Mouse (Mus musculus) left cerebral cortex, postnatal 14 days (tissue): ENCODE measurements around the gene Uvrag. TPM values are rescaled to one million over a fixed set of nuclear protein-coding genes. Genes with fewer than 3 reads are reported as not detected.
"Not testable (repeated sequence)": the region's sequence is repeated elsewhere in the genome, so short reads cannot be mapped to it uniquely, and the experiment has no call there.

Experiments used
- DNase-seq, 2 experiments: peaks; one replicate each; pipeline ENCODE4 v3.0.0; 2021 to 2022; ENCODE audit warnings: low spot score in 2 of 2, mixed read lengths in 1 of 2
- intact Hi-C: fragments of 180-260 bp; cut with DNase I; formaldehyde crosslinking; loops from one replicate; pipeline ENCODE4 v1.15.1; 2025
- total RNA-seq, 2 experiments: library from RNA; stranded (reverse); gene quantifications; 2 replicates each; pipeline ENCODE4 v1.2.3; 2021

Uvrag gene
- total RNA-seq, 2 experiments from 2014 or later: 39.4 to 41.7 TPM

DNA sequence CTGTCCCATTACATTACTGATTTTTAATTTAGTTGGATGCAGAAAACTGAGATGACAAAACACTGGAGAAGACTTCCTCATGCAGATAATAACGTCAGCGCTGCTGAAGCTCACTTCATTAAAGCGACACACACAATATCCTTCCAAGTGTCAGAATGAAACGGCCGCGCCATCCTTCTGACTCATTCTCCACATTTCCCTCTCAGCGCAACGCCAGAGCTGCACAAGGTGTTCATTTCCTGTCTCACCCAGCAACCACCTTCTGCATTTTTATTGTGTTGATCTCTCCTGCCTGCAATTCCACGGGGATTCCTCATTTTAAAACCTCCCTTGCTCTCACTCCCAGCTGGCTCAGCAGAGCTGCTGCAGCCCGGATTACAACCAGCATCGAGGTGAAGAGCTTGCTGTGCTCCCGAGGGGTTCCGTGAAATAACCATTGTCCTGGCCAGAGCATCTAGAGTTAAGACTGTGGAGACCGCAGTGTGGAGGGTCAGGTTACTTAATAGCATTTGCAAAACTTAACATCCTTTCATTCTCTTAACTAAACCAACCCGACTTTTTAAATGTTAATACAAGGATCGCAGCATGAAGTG, 172.8 kb downstream of the Uvrag start:
- peak; percentile 24 to 28 for DNase-seq
- intact Hi-C loops: no loop called here

DNA sequence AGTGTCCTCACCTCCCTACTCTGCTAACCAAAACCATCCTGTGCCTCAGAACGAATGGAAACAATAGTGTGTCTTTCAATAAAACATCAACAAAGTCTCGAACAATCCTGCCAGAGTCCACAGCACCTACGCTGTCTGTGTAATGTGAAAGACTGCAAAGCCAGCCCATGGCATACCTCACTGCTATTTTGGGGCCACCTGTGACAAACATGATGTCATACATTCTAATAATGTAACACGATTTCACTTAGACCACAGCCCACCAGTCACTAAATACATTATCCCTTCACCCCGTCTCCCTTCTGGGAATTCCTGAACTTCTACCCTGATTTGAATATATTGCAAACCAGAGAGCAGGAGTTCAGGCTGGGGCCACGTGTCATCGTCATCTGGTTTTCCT, 173.3 kb downstream of the Uvrag start:
- intact Hi-C loops: no loop called here
- no peak for DNase-seq

DNA sequence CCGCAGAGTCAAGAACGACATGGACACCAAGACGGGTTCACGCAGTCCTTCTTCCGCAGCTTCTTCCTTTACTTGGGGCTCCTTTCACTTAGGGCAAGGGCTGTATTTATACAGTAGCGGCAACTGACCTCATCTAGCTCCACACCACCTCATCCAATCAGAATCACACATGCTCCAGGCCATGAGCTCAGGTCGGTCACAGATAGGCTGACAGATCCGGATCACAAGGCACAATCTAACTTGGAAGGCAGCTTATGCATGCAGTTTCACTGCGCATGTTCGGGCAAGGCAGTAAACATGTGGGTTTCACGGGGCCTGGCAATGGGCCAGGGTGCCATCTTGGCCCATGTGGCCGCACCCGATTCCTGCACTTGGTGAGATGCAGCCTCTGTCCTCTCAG, 177.4 kb downstream of the Uvrag start:
- intact Hi-C loops: loop anchor here (2.0 kb wide), 1 partner anchor 115 kb away; no protein-coding TSS in a partner anchor
- DNase-seq: not testable (repeated sequence)

DNA sequence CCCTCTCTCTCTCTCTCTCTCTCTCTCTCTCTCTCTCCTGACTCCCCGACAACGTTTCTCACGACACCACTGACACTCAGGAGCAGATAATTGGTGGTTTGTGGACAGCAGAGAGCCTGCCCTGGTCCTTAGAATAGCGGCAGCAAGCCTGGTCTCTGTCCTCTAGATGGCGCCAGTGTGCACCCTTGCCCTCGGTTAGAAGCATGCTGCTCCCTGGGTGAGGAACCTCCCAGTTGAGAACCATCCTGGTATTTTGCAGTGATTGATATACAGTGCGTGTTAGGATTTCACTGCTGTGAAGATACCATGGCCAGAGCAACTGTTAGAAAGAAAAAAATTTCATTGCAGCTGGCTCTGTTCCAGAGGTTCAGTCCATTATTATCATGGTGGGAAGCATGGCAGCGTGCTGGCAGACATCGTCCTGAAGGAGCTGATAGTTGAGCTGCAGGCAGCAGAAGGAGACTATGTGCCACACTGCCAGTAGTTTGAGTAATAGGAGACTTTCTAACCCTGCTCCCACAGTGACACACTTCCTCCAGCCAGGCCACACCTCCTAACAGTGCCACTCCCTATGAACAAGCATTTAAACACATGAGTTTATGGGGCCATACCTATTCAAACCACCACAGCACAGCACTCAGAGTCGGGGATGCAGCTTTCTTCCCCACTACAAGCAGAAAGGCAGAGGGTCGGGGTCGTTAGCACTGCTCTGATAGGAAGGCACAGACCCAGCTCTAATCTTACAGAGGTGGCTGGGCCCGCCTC, 178.2 kb downstream of the Uvrag start:
- intact Hi-C loops: loop anchor here (2.0 kb wide), 1 partner anchor 116 kb away; no protein-coding TSS in a partner anchor

DNA sequence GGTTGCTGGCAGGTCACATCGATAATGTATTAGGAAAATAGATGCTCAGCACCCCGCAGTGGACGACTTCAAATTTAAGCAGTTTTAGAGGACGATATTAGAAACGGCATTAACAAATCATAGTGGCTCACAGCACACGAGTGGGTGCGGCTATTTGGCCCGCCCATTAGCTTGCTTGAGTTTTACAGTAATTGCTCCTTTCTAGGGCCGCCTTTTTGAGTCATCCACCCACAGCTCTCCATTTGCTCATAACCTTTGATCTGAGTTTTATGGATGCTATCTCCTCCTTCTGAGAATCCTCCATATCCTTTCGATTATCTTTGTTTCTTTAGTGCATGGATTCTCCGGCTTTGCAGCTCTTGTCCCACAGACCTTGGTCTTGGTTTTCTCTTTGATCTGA, 178.9 kb downstream of the Uvrag start:
- no peak for DNase-seq
- intact Hi-C loops: loop anchor here (2.0 kb wide), 1 partner anchor 117 kb away; no protein-coding TSS in a partner anchor

More for the DNA sequence above, 178.2 kb downstream of the Uvrag start:
- peak; percentile 57 to 69 for DNase-seq

DNA sequence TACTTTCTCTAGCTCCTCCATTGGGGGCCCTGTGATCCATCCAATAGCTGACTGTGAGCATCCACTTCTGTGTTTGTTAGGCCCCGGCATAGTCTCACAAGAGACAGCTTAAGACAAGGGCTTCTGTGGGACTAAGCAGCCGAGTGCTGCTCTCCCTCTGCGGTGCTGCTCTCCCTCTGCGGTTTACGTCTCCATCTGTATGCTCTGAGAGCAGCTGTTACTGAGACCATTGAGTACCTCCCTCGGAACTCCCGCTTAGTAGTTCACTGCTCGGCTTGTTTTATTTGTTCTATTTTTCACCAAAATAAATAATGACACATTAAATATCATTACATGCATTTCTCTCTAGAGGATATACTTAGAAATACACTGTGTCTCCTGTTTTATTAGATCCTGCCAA, 180.7 kb downstream of the Uvrag start:
- no peak for DNase-seq
- intact Hi-C loops: no loop called here

DNA sequence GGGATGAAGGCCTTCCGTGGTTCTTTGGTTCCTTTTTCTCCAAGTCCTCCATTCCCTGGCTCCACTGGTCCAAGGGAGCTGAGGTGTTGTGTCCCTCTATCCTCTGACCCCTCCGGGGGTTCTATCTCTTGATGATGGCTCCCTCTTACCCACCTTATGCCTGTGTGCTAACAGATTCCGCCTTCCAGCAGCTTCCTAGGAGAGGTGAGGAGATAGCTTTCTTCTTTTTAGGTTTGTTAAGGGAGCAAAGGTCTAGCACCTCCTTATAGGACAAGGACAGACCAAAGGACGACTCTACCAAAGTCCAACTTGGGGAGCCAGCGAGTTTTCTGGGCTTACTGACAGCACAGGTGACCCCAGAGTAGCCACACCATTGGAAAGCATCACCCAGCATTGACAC, 181.7 kb downstream of the Uvrag start:
- DNase-seq: no peak
- intact Hi-C loops: no loop called here

DNA sequence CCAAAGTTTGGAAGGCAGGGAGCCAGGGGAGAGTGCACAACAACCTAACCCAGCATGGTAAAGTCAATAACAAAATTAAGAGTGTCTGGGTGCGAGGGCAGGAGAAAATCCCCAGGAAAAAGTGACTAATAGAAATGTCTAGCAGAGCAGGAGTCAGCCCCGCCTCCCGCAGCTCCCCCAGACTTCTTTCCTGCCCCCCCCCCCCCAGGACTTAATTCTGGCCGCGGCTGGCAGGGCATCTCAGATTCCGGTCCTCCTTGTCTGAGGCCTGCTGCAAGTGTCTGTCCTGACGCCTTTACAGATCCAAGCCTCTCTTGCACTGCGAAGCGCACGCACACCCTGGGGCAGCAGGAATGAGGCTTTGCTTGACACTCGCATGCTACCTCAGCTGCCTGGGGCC, 182.8 kb downstream of the Uvrag start:
- no peak for DNase-seq
- intact Hi-C loops: no loop called here

DNA sequence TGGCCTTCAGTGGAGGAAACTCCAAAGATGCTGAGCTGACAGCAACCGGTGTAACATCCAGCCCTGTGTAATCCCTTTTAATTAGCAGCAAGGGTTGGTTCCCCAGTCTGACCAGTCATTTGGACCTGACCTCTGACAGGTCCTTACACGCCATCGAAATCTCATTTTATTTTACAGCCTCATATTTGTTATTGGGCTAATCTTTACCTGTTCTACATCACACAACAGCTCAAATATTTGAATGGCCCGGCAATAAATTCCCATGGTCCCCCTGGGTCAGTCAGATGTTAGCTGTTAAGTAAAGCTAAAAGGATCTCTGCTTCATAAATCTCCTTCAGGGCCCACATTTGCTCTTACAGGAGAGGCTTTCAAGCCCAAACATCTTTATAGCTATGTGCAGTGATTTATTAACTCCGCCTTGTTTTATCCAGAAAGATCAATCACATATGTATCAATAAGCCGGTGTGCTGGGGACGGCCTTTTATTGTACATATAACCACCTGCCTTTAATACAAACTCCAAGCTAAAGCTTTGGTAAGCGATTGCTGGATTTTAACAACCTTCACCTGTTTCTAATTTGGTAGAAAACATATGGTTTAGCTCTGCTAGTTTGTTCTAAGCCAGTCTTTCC, 183.7 kb downstream of the Uvrag start:
- no peak for DNase-seq
- intact Hi-C loops: no loop called here

DNA sequence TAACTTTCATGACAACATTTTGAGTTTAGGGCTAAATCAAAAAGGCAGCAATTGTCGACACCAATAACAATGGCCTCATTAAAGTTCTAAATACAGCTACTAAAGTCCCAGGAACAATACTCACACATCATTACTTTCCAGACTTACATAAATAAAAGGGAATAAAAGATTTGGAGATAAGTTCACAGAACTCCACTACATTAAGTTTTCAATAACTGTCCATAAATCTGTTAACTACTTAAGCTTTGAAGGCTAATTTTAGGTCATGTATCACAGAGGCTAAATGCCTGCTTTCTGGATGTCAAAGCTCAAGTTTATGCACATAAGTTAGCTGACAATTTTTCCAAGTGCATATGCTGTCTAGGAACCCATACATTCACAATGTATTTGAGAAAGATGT, 184.3 kb downstream of the Uvrag start:
- DNase-seq: no peak
- intact Hi-C loops: no loop called here

DNA sequence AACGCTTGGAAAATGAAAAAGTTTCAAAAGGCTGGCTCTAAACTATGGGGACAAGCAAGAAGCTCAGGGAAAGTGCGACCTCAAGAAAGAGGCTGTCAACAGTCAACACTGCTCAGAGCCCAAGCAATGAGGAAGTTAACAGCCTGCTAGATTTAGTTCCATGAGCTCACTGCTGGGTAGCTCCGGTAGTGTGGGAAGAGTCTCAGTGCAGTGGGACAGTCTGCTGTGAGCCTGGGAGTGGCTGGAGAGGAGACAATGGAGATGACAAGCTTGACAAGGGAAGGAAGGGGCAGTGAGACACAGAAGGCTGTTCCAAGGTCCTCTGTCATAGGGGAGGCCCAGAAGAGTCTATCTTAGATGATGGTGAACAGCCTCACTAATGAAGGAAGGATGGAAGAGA, 187.3 kb downstream of the Uvrag start:
- intact Hi-C loops: no loop called here
- no peak for DNase-seq

DNA sequence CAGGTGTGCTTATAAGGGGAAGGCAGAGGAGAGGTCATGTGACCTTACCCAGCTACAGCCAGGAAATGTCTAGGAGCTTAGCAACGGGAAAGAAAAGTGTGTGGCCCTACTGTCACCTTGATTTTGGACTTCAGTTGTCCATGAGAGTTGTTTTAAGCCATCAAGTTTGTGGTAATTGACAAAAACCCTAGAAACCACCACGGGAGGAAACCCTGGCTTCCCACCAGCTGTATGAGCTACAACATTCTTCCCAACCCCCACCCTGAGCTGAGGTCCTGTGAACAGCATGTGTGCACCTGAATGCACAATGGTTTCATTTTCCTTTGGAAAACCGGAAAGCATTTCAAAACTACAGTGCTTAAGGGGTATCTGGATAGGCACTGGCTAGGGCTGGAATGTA, 196.0 kb downstream of the Uvrag start:
- intact Hi-C loops: no loop called here
- DNase-seq: no peak

DNA sequence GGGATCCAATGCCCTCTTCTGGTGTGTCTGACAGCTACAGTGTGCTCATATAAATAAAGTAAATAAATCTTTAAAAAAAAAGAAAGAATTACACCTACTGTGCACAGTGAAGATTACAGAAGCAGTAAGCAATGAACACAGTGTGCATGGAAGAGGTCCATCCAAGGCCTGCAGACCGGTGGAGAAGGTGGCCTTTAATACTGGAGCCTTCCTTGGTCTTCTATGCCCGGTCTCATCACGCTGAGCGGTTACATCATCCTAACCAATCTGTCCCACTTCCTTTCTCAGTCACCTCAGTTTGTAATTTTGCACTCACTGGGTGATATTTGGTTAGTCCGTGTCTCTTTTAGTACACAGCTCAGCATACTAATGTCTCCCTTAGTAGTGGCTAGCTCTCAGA, 197.3 kb downstream of the Uvrag start:
- intact Hi-C loops: no loop called here
- DNase-seq: no peak

DNA sequence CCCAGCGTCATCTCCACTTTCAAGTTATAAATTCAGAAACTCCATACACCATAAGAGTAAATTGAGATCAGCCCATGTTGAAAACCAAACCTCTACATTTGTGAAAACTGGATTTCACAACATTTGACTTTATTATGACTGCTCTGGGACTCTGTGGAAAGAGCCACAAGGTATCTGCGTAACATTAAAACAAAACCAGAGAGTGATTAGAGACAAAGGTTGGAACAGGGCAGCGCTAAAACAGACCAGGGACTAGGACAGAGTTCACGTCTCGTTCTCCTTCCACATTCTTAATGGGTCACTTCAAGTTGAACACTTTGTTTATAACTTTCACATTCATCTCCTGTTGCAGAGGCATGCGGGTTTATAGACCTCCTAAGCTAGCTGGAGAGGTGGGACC, 198.2 kb downstream of the Uvrag start:
- intact Hi-C loops: no loop called here
- DNase-seq: no peak

DNA sequence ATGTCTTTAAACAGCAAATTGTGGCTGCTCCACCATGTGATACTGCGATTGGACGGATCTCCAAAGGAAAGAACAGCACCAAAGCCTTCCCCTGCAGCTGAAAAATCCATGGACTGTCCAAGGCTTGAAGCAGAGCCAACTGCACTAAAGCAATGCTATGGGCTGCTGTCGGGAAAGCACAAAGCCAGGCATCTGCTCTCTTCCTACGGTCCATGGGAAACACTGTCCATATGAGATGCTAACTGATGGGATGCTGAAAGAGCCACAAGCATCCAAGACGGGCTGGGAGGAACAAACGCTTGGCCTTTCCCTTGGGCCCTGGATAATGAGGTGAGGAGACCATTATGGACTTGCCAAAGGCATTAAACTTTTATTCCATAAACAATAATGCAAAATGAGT, 201.7 kb downstream of the Uvrag start:
- intact Hi-C loops: no loop called here
- DNase-seq: no peak

DNA sequence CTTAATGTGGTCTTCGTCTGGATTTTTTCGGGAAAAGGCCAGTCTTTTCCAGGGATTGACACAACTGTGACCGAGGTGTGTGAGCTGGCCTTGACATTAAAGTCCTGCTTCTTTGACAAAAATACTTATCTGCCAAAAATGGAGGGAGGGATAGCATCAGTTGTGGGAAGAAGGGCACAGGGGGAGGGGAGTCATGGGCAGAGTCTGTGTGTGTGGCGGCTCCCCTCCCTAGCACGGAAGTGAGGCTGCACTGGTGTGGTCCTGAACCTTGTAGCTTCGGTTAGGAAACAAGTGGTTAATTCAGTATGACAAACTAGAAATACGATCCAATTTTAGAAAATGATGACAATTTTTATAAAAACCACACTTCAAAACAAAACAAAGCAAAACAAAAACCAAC, 202.3 kb downstream of the Uvrag start:
- intact Hi-C loops: no loop called here
- DNase-seq: no peak

DNA sequence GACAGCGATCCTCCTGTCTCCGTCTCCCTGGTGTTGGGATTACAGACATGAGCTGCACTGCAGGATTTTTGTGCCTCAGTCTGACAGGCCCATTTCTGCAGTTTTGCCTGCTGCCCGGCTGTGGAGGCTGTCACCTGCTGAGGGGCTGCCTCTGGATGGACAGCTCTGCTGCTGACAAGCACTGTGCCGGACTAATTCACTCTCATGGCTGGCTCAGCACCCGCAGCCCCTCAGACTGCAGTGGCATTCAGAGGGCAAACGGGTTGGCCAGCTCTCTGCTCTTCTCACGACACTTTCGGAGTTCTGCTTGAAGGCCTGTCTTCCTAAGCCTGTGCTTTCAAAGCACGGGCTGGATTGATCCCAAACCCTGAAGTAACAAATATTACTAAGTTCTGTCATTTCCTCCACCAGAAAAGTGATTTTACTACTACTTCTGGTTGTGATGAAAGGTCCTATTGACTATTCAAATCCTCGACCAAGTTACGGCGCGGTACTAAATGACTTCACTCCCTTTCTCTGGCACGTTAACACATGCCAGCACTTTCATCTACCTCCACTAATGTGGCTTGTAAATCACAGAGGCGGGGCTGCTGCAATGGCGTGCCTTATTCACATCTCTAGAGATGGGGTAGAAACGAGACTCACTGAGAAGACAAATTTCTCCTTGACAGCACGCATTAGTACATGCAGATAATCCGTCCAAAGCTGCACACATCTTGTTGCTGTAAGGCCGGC, 203.7 kb downstream of the Uvrag start:
- no peak for DNase-seq
- intact Hi-C loops: no loop called here

DNA sequence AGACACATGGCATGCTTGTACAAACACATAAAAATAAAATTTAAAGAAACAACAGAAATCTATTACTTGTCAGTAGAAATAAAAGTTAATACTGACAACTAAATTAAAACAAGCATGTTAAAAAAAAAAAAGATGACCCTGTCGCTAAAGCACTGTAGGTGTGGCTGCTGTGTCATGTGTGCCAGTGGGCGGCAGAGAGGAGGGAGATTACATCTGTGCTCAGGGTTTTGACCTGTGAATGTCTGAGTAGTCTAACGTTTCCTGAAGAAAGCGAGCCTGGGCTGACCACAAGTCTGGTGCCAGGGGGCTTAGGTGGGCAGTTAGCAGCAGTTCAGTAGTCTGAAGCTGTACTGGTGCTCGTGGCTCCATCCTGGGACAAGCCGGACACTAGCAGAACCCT, 205.2 kb downstream of the Uvrag start:
- intact Hi-C loops: no loop called here
- no peak for DNase-seq

DNA sequence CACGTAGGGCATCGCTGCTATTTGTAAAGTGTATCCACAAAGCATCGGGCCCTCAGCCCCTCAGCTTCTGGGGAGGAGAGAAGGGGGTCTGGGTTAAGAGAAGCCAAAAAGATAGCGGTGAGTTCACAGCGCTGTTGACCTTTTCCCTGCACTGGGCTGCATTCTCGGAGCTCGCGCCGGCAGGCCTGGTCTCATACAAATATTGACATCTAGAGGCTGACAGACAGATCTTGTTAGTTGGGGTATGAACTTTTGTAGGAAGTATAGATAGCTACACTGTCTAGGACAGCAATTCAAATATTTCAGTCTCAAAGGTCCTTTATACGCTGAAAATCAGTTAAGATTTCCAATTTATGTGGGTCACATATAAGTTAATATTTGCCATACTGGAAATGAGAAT, 205.7 kb downstream of the Uvrag start:
- DNase-seq: no peak
- intact Hi-C loops: no loop called here

DNA sequence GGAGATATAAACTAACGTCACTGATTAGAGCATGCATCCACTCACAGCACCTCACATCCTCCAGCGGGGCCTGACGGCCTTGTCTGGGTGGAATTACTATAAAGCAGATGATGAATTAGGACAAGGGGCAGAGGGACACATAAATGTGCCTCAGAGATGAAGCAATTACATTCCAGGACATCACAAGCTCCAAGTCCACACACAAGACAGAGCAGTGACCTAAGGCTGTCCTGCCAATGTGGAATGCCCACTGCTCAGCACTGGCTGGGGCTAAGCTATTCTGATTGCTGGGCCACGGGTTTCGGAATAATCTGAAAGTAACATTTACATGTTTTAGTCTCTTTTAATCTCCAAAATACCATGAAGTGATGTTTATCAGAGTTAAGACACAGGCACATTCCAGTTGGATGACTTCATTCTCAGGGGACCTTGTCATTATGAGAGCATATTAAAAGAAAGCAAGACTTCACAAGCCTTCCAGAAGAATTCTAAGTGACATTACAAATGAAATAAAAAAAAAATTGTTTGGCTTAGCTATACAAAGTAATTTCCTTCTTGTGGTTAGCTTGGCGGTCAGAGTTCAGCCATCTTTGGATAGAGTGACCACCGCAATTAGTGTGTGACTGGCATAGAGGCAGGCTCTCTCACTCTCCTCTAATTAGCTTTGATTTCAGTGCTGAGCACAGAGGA, 212.5 kb downstream of the Uvrag start:
- no peak for DNase-seq
- intact Hi-C loops: no loop called here
